Mouse (Mus musculus) cerebellum, adult 2 months (tissue): ENCODE results near the gene Gm20708. TPM values are rescaled to one million over a fixed set of nuclear protein-coding genes. Genes with fewer than 3 reads are reported as not detected.

Experiments
- DNase-seq, 2 experiments: peaks; one replicate each; pipeline ENCODE4 v3.0.0; 2021
- H3K27ac ChIP-seq: fragments of 200-500 bp; 2 replicates; pipeline ENCODE4 v1.5.1; 2012; ENCODE audit warnings: low read length, control low read depth, inconsistent platforms; ENCODE audit not compliant: insufficient read depth
- H3K27me3 ChIP-seq: fragments of 200-500 bp; 2 replicates; pipeline ENCODE4 v1.6.1; 2012; ENCODE audit warnings: inconsistent platforms, mild to moderate bottlenecking, low read length, moderate library complexity; ENCODE audit not compliant: control insufficient read depth, insufficient read depth
- H3K4me1 ChIP-seq: fragments of 200-500 bp; 2 replicates; pipeline ENCODE4 v1.6.1; 2011; ENCODE audit warnings: low read length; ENCODE audit not compliant: control insufficient read depth, insufficient read depth
- H3K4me3 ChIP-seq: fragments of 200-500 bp; replicated peaks from 2 replicates; pipeline ENCODE3; 2011; ENCODE audit warnings: mild to moderate bottlenecking, low read depth, low read length, control low read depth; ENCODE audit not compliant: insufficient read depth
- CTCF ChIP-seq: fragments of 200-500 bp; IDR thresholded peaks from 2 replicates; pipeline ENCODE4 v1.5.1; 2011; ENCODE audit warnings: low read depth, mild to moderate bottlenecking, control low read depth, low read length, moderate library complexity, borderline replicate concordance; ENCODE audit not compliant: insufficient read depth
- POLR2A ChIP-seq: fragments of 200-500 bp; IDR thresholded peaks from 2 replicates; pipeline ENCODE4 v1.6.1; 2011; ENCODE audit warnings: low read length, control low read depth, borderline replicate concordance; ENCODE audit not compliant: insufficient read depth
- WGBS: fragments of 180-500 bp; shearing (Covaris S2); methylation state at CpG from one replicate; pipeline ENCODE4 v1.1.7; 2018; 5-methylcytosine and 5-hydroxymethylcytosine counted together
- polyA plus RNA-seq: library from polyadenylated mRNA; depleted of rRNA; stranded (reverse); fragments of >200 nt; gene quantifications from 2 replicates; pipeline ENCODE4 v1.2.3, GENCODE M21; 2012

Gene Gm20708
- polyA plus RNA-seq, 1 experiment: 0.93 TPM

DNA sequence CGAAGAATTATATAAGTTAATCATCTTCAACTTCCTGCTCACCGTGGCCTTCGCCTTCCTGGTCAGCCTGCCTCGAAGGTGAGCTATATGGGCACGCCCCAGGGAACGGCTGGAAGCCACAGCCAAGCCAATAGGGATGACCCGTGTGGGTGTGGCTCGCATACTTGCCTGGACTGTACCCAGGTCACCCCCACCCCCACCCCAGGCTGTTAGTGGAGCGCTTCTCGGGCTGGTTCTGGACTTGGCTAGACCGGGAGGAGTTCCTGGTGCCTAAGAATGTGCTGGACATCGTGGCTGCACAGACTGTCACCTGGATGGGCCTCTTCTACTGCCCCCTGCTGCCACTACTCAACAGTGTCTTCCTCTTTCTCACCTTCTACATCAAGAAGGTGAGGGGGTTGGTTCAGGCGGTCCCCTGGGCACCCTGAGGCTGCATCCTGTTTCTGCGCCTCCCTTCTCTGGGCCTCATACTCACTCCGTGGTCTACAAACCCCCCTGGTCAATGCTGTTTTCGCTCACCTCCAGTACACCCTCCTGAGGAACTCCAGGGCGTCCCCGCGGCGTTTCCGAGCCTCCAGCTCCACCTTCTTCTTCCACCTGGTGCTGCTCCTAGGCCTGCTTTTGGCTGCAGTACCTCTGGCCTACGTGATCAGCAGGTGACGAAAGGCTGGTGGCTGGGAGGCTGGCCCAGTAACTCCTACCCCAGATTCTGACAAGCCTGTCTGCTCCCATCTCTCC is 18.6 kb upstream of the Gm20708 start:
- H3K4me3 ChIP-seq: no peak overlapping the region
- no peaks in the 10 kb centered on the region for H3K27me3 ChIP-seq
- no peak overlapping the region for H3K27ac ChIP-seq
- 55% methylated on average over 23 of the region's 23 CpGs for WGBS
- no peaks in the 10 kb centered on the region for H3K4me1 ChIP-seq
- TF ChIP-seq CTCF (no peak), POLR2A (no peak)
- no peak for DNase-seq

DNA sequence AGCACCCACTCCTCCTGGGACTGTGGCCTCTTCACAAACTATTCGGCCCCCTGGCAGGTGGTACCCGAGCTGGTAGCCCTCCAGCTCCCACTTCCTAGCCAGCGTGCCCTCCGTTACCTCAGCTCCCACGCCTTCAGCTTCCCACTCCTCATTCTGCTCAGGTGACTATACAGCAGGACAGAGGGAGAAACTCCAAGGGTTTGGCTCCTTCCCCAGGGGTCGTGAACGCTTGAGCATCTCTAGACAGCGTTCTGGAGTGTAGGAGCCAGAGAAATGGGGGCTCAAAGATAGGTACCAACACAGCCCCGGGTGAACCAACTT is 18.1 kb upstream of the Gm20708 start:
- DNase-seq: no peak
- Histone ChIP-seq H3K4me3 (no peak overlapping the region), H3K27me3 (no peaks in the 10 kb centered on the region), H3K27ac (no peak overlapping the region), H3K4me1 (no peaks in the 10 kb centered on the region)
- WGBS: 91% methylated on average over 9 of the region's 9 CpGs
- TF ChIP-seq CTCF (no peak), POLR2A (no peak)

DNA sequence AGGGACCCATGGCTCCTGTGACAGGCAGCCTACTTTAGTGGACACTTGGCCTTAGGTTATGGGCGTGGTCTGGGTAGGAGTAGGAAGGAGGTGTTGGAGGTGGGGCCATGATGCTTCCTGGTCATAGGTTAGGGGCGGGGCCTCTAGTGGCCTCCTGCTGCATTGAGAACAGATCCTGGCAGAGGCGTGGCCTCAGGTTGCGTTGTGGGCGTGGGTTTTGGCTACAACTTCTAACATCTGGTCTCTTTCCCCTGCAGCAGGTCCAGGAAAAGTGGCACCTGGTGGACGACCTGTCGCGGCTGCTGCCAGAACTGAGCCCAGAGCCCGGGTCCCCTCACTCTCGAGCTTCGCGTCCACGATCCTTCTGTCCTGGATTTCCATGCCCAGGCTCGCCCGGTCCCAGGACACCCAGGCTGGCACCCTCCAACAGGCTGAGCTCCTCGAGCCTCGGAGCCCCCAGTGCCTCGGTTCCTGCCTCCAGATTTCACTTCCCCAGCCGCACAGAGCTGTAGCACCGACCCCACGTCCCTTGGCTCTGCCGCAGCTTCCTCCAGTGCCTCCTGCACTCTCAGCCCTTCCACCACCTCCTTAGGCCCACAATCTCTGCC is 17.1 kb upstream of the Gm20708 start:
- no peaks in the 10 kb centered on the region for H3K4me1 ChIP-seq
- H3K4me3 ChIP-seq: no peak overlapping the region
- 22% methylated on average over 22 of the region's 22 CpGs for WGBS
- DNase-seq: no peak
- H3K27ac ChIP-seq: no peak overlapping the region
- no peaks in the 10 kb centered on the region for H3K27me3 ChIP-seq
- TF ChIP-seq POLR2A: no peak
- no peak for TF ChIP-seq CTCF

DNA sequence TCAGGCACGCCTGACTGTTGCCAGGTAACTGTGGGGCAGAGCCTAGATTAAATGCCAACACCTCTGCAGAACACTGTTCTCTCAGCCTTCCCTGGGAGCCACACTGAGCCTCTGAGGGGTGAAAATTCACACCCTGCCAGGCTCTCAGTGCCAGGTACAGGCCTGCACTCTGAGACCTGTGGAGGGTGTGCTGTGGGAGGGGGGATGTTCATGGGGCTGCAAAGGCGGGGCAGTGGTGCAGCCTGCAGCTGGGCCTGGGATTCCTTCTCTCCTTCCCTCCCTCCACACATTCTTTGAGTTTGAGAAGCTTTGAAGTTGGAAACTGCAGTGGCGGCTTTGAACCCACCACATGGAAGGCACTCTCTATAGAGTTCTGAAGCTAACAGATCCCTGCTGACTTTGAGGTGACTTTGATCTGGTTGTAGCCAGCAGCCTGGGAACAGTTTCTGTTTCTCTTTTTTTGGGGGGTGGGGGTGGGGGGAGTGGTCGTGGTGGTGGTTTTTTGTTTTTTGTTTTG is 15.4 kb upstream of the Gm20708 start:
- no peaks in the 10 kb centered on the region for H3K4me1 ChIP-seq
- WGBS: 78% methylated on average over 4 of the region's 4 CpGs
- no peak for TF ChIP-seq CTCF
- TF ChIP-seq POLR2A: no peak
- no peak overlapping the region for H3K27ac ChIP-seq
- H3K27me3 ChIP-seq: no peaks in the 10 kb centered on the region; the same call in 1 of the 2 replicates
- no peak for DNase-seq
- H3K4me3 ChIP-seq: no peak overlapping the region

DNA sequence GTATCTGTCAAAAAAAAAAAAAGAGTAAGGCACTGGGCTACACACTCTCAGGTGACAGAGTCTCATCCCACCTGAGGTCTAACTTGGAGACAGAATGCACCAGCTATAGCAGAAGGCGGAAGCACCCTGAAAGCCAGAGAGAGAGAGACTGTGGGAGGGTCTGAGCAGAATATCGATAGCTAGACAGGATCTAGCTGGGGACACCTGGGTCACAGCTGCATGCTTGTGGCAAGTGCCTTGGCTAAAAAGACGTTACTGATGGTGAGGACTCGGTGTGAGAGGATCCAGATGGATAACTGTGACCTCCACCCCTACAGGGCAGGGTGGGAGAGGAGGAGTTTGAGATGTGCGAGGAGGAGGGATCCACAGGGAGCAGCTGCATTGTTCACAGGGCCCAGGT is 12.5 kb upstream of the Gm20708 start:
- TF ChIP-seq POLR2A: no peak
- TF ChIP-seq CTCF: no peak
- Histone ChIP-seq H3K27ac (no peak overlapping the region), H3K4me3 (no peak overlapping the region), H3K4me1 (no peaks in the 10 kb centered on the region), H3K27me3 (no peaks in the 10 kb centered on the region; the same call in 1 of the 2 replicates)
- DNase-seq: no peak
- WGBS: 64% methylated on average over 5 of the region's 5 CpGs

DNA sequence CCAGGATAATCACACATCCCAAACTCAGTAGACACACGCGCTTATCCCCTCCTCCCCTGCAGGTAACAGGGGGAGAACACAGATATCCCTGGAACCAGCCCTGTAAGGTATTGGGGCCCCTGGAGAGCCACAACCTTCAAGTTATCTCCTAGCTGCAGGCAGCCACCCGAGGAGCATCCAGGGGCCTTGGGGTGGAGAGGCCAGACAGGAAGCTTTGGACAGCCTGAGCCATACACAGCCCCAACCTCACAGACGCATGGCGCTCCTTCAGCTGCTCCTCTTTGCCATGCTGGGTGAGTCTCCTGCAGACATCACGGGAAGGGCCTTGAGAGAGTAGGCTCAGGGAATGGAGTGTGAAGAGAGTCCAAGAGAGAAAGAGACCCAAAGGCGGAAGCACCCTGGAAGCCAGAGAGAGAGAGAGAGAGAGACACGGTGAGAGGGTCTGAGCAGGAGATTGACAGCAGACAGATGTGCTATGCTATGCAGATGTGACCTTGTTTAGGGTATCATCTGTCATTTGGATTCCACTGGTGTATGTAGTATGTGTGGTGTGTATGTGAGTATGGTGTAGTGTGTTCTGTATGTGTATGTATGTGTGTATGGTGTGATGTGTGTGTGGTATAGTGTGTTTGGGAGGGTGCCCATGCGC is 11.8 kb upstream of the Gm20708 start, which contains the start of gene 6030468B19Rik:
6030468B19Rik (plus strand) TSS at position 150 of the 649 bp plus-strand sequence.
- Histone ChIP-seq H3K27me3 (no peaks in the 10 kb centered on the region; the same call in 1 of the 2 replicates), H3K4me3 (no peak within 1 kb of the TSS), H3K27ac (no peak within 1 kb of the TSS), H3K4me1 (no peaks in the 10 kb centered on the region)
- no peak for TF ChIP-seq CTCF
- no peak for TF ChIP-seq POLR2A
- WGBS: 80% methylated on average over 9 of the region's 9 CpGs
- no peak for DNase-seq

DNA sequence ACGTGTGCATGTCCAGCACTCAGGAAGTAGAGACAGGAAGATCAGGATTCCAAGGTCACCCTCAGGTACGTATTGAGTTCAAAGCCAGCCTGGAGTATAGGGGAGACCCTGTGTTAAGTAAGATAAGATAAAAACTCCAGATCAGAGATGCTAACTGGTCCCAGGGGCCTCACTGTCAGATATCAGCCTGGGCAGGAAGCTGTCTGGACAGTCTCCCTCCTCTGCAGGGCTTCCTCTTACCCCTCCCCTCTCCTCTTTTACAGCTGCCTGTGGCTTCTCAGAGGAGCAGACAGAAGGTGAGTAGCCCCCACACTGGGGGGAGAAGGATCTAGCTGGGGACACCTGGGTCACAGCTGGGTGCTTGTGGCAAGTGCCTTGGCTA is 11.3 kb upstream of the Gm20708 start:
- no peak for TF ChIP-seq POLR2A
- TF ChIP-seq CTCF: no peak
- 86% methylated on average over 2 of the region's 2 CpGs for WGBS

More for the DNA sequence above, 11.3 kb upstream of the Gm20708 start:
- Histone ChIP-seq H3K4me3 (no peak overlapping the region), H3K27ac (no peak overlapping the region), H3K27me3 (no peaks in the 10 kb centered on the region; the same call in 1 of the 2 replicates), H3K4me1 (no peaks in the 10 kb centered on the region)
- no peak for DNase-seq
